Mouse (Mus musculus): ENCODE measurements around the gene 5031439G07Rik. TPM values are rescaled to one million over a fixed set of nuclear protein-coding genes. Genes with fewer than 3 reads are reported as not detected.

5031439G07Rik gene
- polyA plus RNA-seq, 1 experiment, result 69.7 TPM

DNA sequence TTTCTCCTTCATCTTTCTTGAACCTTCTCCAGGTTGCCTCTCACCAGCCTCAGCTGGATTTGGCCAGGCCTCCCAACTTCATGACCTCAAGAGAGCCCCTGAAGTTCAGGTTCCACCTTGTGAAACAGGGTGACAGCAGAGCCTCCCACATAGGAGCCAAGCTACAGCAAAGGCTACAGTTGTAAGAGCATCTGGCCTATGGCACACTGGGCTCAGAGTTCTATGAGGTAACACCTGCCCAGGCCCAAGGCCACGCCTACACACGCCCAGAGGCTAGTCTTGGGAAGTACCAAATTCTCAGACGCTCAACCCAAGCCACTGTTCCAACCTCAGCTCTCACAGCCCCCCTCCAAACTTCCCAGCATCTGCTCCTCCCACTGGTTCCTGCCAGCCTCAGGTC, 5.5 kb downstream of the 5031439G07Rik start:
- Histone ChIP-seq H3K27ac (ENCODE audit: insufficient read depth, low read length) (no peak overlapping the region), H3K4me1 (ENCODE audit: control insufficient read depth, insufficient read depth, low read length) (peaks cover 25% of the 10 kb centered on the region), H3K4me3 (ENCODE audit: insufficient read depth, low read length) (no peak overlapping the region)
- no peak for TF ChIP-seq CTCF (IDR thresholded peaks at IDR 0.05; ENCODE audit: extremely low read depth, insufficient read depth, low read length)

GRCm38 (mm10) chr15:84981609-84982313, 6.6 kb downstream of the 5031439G07Rik start:
- TF ChIP-seq CTCF (IDR thresholded peaks at IDR 0.05; ENCODE audit: extremely low read depth, insufficient read depth, low read length), result no peak
- TF ChIP-seq POLR2A (IDR thresholded peaks at IDR 0.05; ENCODE audit: extremely low read depth, insufficient read depth, low read length), result no peak
- Histone ChIP-seq H3K27ac (ENCODE audit: insufficient read depth, low read length) (no peak overlapping the region), H3K4me1 (ENCODE audit: control insufficient read depth, insufficient read depth, low read length) (peaks cover 26% of the 10 kb centered on the region), H3K4me3 (ENCODE audit: insufficient read depth, low read length) (no peak overlapping the region)

- H3K4me1 ChIP-seq (ENCODE audit: control insufficient read depth, insufficient read depth, low read length), result peaks cover 17% of the 10 kb centered on the region
- H3K27ac ChIP-seq (ENCODE audit: insufficient read depth, low read length), result peak overlapping the region; percentile 72
- H3K4me3 ChIP-seq (ENCODE audit: insufficient read depth, low read length), result no peak overlapping the region
- TF ChIP-seq POLR2A (IDR thresholded peaks at IDR 0.05; ENCODE audit: extremely low read depth, insufficient read depth, low read length) (peak; percentile 40; the same call in 1 of the 2 replicates), CTCF (IDR thresholded peaks at IDR 0.05; ENCODE audit: extremely low read depth, insufficient read depth, low read length) (no peak)
Observed at GRCm38 (mm10) chr15:84975729-84976128, 12.6 kb downstream of the 5031439G07Rik start.

DNA sequence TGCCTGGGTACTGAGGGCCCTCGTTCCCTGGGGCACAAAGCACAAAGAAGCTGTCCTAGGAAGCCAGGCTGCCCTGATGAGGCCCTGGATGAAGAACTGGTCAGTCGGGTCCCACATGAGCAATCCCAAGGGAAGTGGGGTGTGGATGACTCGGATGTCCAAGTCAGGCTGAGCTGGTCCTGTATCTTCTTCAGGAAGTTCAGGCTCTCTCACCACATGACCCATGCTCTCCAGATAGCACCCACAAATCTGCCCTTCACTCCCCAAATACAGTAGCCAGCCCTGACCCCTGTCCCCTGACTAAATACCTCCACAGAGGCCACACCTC, 14.8 kb downstream of the 5031439G07Rik start:
- H3K27ac ChIP-seq (ENCODE audit: insufficient read depth, low read length), result peak overlapping the region; percentile 94
- peaks cover 17% of the 10 kb centered on the region for H3K4me1 ChIP-seq (ENCODE audit: control insufficient read depth, insufficient read depth, low read length)
- no peak overlapping the region for H3K4me3 ChIP-seq (ENCODE audit: insufficient read depth, low read length)
- TF ChIP-seq POLR2A (IDR thresholded peaks at IDR 0.05; ENCODE audit: extremely low read depth, insufficient read depth, low read length) (no peak), CTCF (IDR thresholded peaks at IDR 0.05; ENCODE audit: extremely low read depth, insufficient read depth, low read length) (no peak)

- TF ChIP-seq CTCF (IDR thresholded peaks at IDR 0.05; ENCODE audit: extremely low read depth, insufficient read depth, low read length), result no peak
- TF ChIP-seq POLR2A (IDR thresholded peaks at IDR 0.05; ENCODE audit: extremely low read depth, insufficient read depth, low read length), result no peak
- H3K4me3 ChIP-seq (ENCODE audit: insufficient read depth, low read length), result no peak overlapping the region
- peaks cover 17% of the 10 kb centered on the region for H3K4me1 ChIP-seq (ENCODE audit: control insufficient read depth, insufficient read depth, low read length)
- H3K27ac ChIP-seq (ENCODE audit: insufficient read depth, low read length), result peak overlapping the region; percentile 92
Observed at GRCm38 (mm10) chr15:84972860-84973543, 15.3 kb downstream of the 5031439G07Rik start.

DNA sequence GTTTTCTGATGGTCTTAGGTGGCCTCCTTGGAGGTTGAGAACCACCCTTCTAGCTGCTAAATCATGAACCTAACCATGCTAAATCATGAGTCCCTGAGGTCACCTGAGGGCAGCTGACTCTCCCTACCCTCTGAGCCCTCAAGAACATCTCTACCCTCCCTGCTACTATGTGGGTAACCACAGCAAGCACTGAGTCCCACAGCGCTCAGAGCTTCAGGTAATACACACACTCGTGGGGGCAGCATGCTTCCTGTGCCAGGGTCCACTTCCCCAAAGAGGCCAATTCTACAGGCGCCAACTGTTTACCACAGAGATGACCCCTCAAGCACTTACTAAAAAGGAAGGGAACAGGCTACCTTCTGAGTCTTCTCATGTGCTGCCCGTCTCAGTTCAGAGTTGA, 19.8 kb downstream of the 5031439G07Rik start:
- no peak overlapping the region for H3K4me3 ChIP-seq (ENCODE audit: insufficient read depth, low read length)
- H3K27ac ChIP-seq (ENCODE audit: insufficient read depth, low read length), result no peak overlapping the region
- peaks cover 7% of the 10 kb centered on the region for H3K4me1 ChIP-seq (ENCODE audit: control insufficient read depth, insufficient read depth, low read length)
- TF ChIP-seq POLR2A (IDR thresholded peaks at IDR 0.05; ENCODE audit: extremely low read depth, insufficient read depth, low read length), result no peak
- no peak for TF ChIP-seq CTCF (IDR thresholded peaks at IDR 0.05; ENCODE audit: extremely low read depth, insufficient read depth, low read length)

GRCm38 (mm10) chr15:84965575-84966360, 22.6 kb downstream of the 5031439G07Rik start:
- H3K4me1 ChIP-seq (ENCODE audit: control insufficient read depth, insufficient read depth, low read length), result peaks cover 5% of the 10 kb centered on the region; the same call in 1 of the 2 replicates
- no peak overlapping the region for H3K4me3 ChIP-seq (ENCODE audit: insufficient read depth, low read length)
- TF ChIP-seq POLR2A (IDR thresholded peaks at IDR 0.05; ENCODE audit: extremely low read depth, insufficient read depth, low read length) (no peak), CTCF (IDR thresholded peaks at IDR 0.05; ENCODE audit: extremely low read depth, insufficient read depth, low read length) (no peak)
- H3K27ac ChIP-seq (ENCODE audit: insufficient read depth, low read length), result no peak overlapping the region

DNA sequence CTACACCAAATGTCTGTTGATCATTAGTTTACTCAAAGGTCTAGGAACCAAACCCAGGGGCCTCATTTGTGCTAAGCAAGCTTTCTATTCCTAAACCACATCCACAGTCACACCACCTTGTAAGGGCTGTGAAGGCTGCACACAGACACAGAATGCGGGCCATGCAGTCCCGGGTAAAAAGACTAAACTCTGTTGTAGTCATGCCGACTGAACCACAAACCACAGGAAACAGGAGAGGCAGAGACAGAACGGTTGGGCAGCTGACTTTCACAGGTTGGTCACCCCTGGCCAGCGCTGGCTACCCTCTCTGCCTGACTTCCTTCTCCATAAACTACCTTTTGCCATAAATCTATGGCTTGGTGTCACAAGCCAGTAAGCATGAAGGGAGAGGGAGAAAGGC, 23.6 kb downstream of the 5031439G07Rik start:
- peaks cover 9% of the 10 kb centered on the region; the same call in 1 of the 2 replicates for H3K4me1 ChIP-seq (ENCODE audit: control insufficient read depth, insufficient read depth, low read length)
- no peak overlapping the region for H3K4me3 ChIP-seq (ENCODE audit: insufficient read depth, low read length)
- H3K27ac ChIP-seq (ENCODE audit: insufficient read depth, low read length), result no peak overlapping the region
- no peak for TF ChIP-seq POLR2A (IDR thresholded peaks at IDR 0.05; ENCODE audit: extremely low read depth, insufficient read depth, low read length)
- no peak for TF ChIP-seq CTCF (IDR thresholded peaks at IDR 0.05; ENCODE audit: extremely low read depth, insufficient read depth, low read length)

DNA sequence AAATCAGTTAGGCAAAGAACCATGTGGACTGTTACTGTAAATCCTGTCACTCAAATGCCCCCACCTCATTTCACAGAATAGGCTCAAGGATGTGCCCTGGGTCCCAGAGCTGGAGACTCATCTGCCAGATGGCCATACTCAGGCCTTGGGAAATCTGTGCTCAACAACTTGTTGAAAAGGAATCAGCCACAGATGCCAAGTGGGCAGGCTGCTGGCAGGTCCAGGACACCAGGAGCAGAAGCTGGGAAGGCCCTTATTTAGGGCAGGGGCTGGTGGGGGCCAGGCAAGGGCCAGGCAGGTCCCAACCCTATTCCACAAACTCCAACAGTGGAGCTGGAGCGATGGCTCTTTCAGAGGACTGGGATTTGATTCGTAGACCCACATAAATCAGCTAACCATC, 25.8 kb downstream of the 5031439G07Rik start:
- Histone ChIP-seq H3K4me3 (ENCODE audit: insufficient read depth, low read length) (no peak overlapping the region), H3K27ac (ENCODE audit: insufficient read depth, low read length) (no peak overlapping the region), H3K4me1 (ENCODE audit: control insufficient read depth, insufficient read depth, low read length) (peaks cover 21% of the 10 kb centered on the region)
- no peak for TF ChIP-seq POLR2A (IDR thresholded peaks at IDR 0.05; ENCODE audit: extremely low read depth, insufficient read depth, low read length)
- no peak for TF ChIP-seq CTCF (IDR thresholded peaks at IDR 0.05; ENCODE audit: extremely low read depth, insufficient read depth, low read length)
